Mouse (Mus musculus): Measurements from ENCODE around the gene Irx2.

GRCm38 (mm10) chr13:72634752-72635315 is 6.2 kb downstream of the Irx2 start:
- TF ChIP-seq CHD2 (IDR thresholded peaks at IDR 0.05; ENCODE audit: low read depth, low read length), result no peak
- TF ChIP-seq ZC3H11A (IDR thresholded peaks at IDR 0.05; ENCODE audit: borderline replicate concordance, low read depth, low read length), result no peak
